Mouse (Mus musculus) common myeloid progenitor, adult 5-6 weeks (primary cell): ENCODE data around the gene U2af2. TPM values are rescaled to one million over a fixed set of nuclear protein-coding genes. Genes with fewer than 3 reads are reported as not detected.

Experiments
- ATAC-seq: replicated peaks from 2 replicates; pipeline ENCODE4 v1.8.0; 2016; ENCODE audit warnings: low read depth, mild to moderate bottlenecking, moderate TSS enrichment, inconsistent platforms; ENCODE audit not compliant: poor library complexity, severe bottlenecking
- total RNA-seq: library from RNA; stranded (forward); fragments of 200-1000, 187-1606 nt; gene quantifications from 2 replicates; pipeline ENCODE4 v1.2.3, GENCODE M21; 2017

The U2af2 gene
- total RNA-seq, 1 experiment from 2014 or later: 260 TPM

- no peak for ATAC-seq
Measured at GRCm38 (mm10) chr7:5036136-5036535, 25.8 kb upstream of the U2af2 start.

GRCm38 (mm10) chr7:5037026-5037425 is 24.9 kb upstream of the U2af2 start:
- no peak for ATAC-seq

- ATAC-seq: no peak
Measured at GRCm38 (mm10) chr7:5037467-5037866, 24.5 kb upstream of the U2af2 start.

GRCm38 (mm10) chr7:5038109-5038732 is 23.7 kb upstream of the U2af2 start, which contains the start of gene Zfp784:
Zfp784 (minus strand) TSS chr7:5038446.
- peak; percentile 91 for ATAC-seq

- no peak for ATAC-seq
Measured at GRCm38 (mm10) chr7:5038940-5039339, 23.0 kb upstream of the U2af2 start.

GRCm38 (mm10) chr7:5044981-5045380 is 17.0 kb upstream of the U2af2 start:
- ATAC-seq: peak; percentile 24; the same call in 1 of the 2 replicates

GRCm38 (mm10) chr7:5046112-5046511 is 15.8 kb upstream of the U2af2 start:
- no peak for ATAC-seq

- ATAC-seq: peak; percentile 63
Measured at GRCm38 (mm10) chr7:5047313-5047712, 14.6 kb upstream of the U2af2 start.

- ATAC-seq: peak; percentile 62
Measured at GRCm38 (mm10) chr7:5051193-5052192, 10.4 kb upstream of the U2af2 start, which contains the start of gene Zfp580. Zfp580 (plus strand) TSS chr7:5051538.

- no peak for ATAC-seq
Measured at GRCm38 (mm10) chr7:5052438-5052837, 9.5 kb upstream of the U2af2 start.

- ATAC-seq: no peak
Measured at GRCm38 (mm10) chr7:5052931-5053343, 9.0 kb upstream of the U2af2 start.

GRCm38 (mm10) chr7:5053456-5054179 is 8.3 kb upstream of the U2af2 start:
- 0 out of 2 replicates have a peak, but pooled peaks have one; percentile 9 for ATAC-seq

- no peak for ATAC-seq
Measured at GRCm38 (mm10) chr7:5056651-5057263, 5.2 kb upstream of the U2af2 start.

- ATAC-seq: no peak
Measured at GRCm38 (mm10) chr7:5057381-5057780, 4.6 kb upstream of the U2af2 start.

- ATAC-seq: 0 out of 2 replicates have a peak, but pooled peaks have one; percentile 11
Measured at GRCm38 (mm10) chr7:5057804-5058203, 4.1 kb upstream of the U2af2 start.

- no peak for ATAC-seq
Measured at GRCm38 (mm10) chr7:5058631-5059030, 3.3 kb upstream of the U2af2 start.

GRCm38 (mm10) chr7:5059421-5059820 is 2.5 kb upstream of the U2af2 start:
- no peak for ATAC-seq

GRCm38 (mm10) chr7:5060239-5060731 is 1.7 kb upstream of the U2af2 start:
- peak; percentile 27; the same call in 1 of the 2 replicates for ATAC-seq

GRCm38 (mm10) chr7:5060944-5061773 is 784 bp upstream of the U2af2 start:
- ATAC-seq: peak; percentile 63
